Mouse (Mus musculus): ENCODE measurements at regions not wholly inside any gene's neighbourhood (a gene's known extent, or its start where the extent isn't known, plus 50 kb on each side); places are given as distances from the start of the nearest gene placed in this dataset.
"Not testable (repeated sequence)": the region's sequence is repeated elsewhere in the genome, so short reads cannot be mapped to it uniquely, and the experiment has no call there.

- no peak for DNase-seq (ENCODE audit: low spot score)
- WGBS: 56% methylated on average over 7 of the region's 7 CpGs
- no peaks in the 10 kb centered on the region for H3K4me1 ChIP-seq (ENCODE audit: insufficient read depth, low read length)
These were observed 457.5 kb upstream of the Slc35b3 start for GRCm38 (mm10) chr13:39418127-39418526.

GRCm38 (mm10) chr13:39411471-39412251 is 451.0 kb upstream of the Slc35b3 start:
- DNase-seq (ENCODE audit: low spot score) (no peak), ATAC-seq (no peak)
- H3K9me3 ChIP-seq (ENCODE audit: low read length): no peaks in the 10 kb centered on the region
- no peak overlapping the region for H3K4me2 ChIP-seq (ENCODE audit: low read depth, low read length)
- H3K9ac ChIP-seq (replicated peaks; ENCODE audit: low read length): no peak overlapping the region
- 58% methylated on average over 14 of the region's 14 CpGs for WGBS
- no peaks in the 10 kb centered on the region for H3K27me3 ChIP-seq (ENCODE audit: insufficient read depth, low read length)
- no peaks in the 10 kb centered on the region for H3K36me3 ChIP-seq (ENCODE audit: insufficient read depth, low read length)
- no peaks in the 10 kb centered on the region for H3K4me1 ChIP-seq (ENCODE audit: insufficient read depth, low read length)
- no peak overlapping the region for H3K27ac ChIP-seq
- no peak overlapping the region for H3K4me3 ChIP-seq (ENCODE audit: low read length)
- TF ChIP-seq CTCF (IDR thresholded peaks at IDR 0.05; ENCODE audit: low read depth): no peak

More at GRCm38 (mm10) chr13:39418127-39418526, 457.5 kb upstream of the Slc35b3 start:
- Histone ChIP-seq H3K9ac (replicated peaks; ENCODE audit: low read length) (no peak overlapping the region), H3K27ac (no peak overlapping the region), H3K27me3 (ENCODE audit: insufficient read depth, low read length) (no peaks in the 10 kb centered on the region), H3K4me2 (ENCODE audit: low read depth, low read length) (no peak overlapping the region), H3K4me3 (ENCODE audit: low read length) (no peak overlapping the region), H3K9me3 (ENCODE audit: low read length) (no peaks in the 10 kb centered on the region), H3K36me3 (ENCODE audit: insufficient read depth, low read length) (no peaks in the 10 kb centered on the region)
- ATAC-seq: no peak
- no peak for TF ChIP-seq CTCF (IDR thresholded peaks at IDR 0.05; ENCODE audit: low read depth)

GRCm38 (mm10) chr13:39392589-39392988 is 431.9 kb upstream of the Slc35b3 start:
- no peak for ATAC-seq
- Histone ChIP-seq H3K36me3 (ENCODE audit: insufficient read depth, low read length) (no peaks in the 10 kb centered on the region), H3K27me3 (ENCODE audit: insufficient read depth, low read length) (no peaks in the 10 kb centered on the region)

GRCm38 (mm10) chr13:39392151-39392550 is 431.5 kb upstream of the Slc35b3 start:
- 70% methylated on average over 1 of the region's 1 CpGs for WGBS
- H3K9ac ChIP-seq (replicated peaks; ENCODE audit: low read length); ATAC-seq; H3K27ac ChIP-seq; H3K9me3 ChIP-seq (ENCODE audit: low read length); H3K27me3 ChIP-seq (ENCODE audit: insufficient read depth, low read length); H3K4me3 ChIP-seq (ENCODE audit: low read length); H3K4me1 ChIP-seq (ENCODE audit: insufficient read depth, low read length); H3K4me2 ChIP-seq (ENCODE audit: low read depth, low read length); H3K36me3 ChIP-seq (ENCODE audit: insufficient read depth, low read length); DNase-seq (ENCODE audit: low spot score): not testable (repeated sequence)

More at GRCm38 (mm10) chr13:39392589-39392988, 431.9 kb upstream of the Slc35b3 start:
- DNase-seq (ENCODE audit: low spot score): no peak
- Histone ChIP-seq H3K4me3 (ENCODE audit: low read length) (no peak overlapping the region), H3K27ac (no peak overlapping the region), H3K4me2 (ENCODE audit: low read depth, low read length) (no peak overlapping the region), H3K9ac (replicated peaks; ENCODE audit: low read length) (no peak overlapping the region), H3K4me1 (ENCODE audit: insufficient read depth, low read length) (no peaks in the 10 kb centered on the region), H3K9me3 (ENCODE audit: low read length) (no peaks in the 10 kb centered on the region)
- no peak for TF ChIP-seq CTCF (IDR thresholded peaks at IDR 0.05; ENCODE audit: low read depth)
- WGBS: 91% methylated on average over 3 of the region's 3 CpGs

- ATAC-seq: no peak
- no peak for TF ChIP-seq CTCF (IDR thresholded peaks at IDR 0.05; ENCODE audit: low read depth)
- no peaks in the 10 kb centered on the region for H3K9me3 ChIP-seq (ENCODE audit: low read length)
- no peaks in the 10 kb centered on the region for H3K4me1 ChIP-seq (ENCODE audit: insufficient read depth, low read length)
- H3K36me3 ChIP-seq (ENCODE audit: insufficient read depth, low read length): no peaks in the 10 kb centered on the region
- WGBS: 78% methylated on average over 8 of the region's 8 CpGs
- no peak overlapping the region for H3K4me2 ChIP-seq (ENCODE audit: low read depth, low read length)
- no peaks in the 10 kb centered on the region for H3K27me3 ChIP-seq (ENCODE audit: insufficient read depth, low read length)
- no peak overlapping the region for H3K4me3 ChIP-seq (ENCODE audit: low read length)
- no peak overlapping the region for H3K27ac ChIP-seq
- H3K9ac ChIP-seq (replicated peaks; ENCODE audit: low read length): no peak overlapping the region
- DNase-seq (ENCODE audit: low spot score): no peak
These were observed 416.0 kb upstream of the Slc35b3 start for GRCm38 (mm10) chr13:39376677-39377076.

GRCm38 (mm10) chr13:39376269-39376668 is 415.6 kb upstream of the Slc35b3 start:
- no peaks in the 10 kb centered on the region for H3K27me3 ChIP-seq (ENCODE audit: insufficient read depth, low read length)
- no peak for DNase-seq (ENCODE audit: low spot score)
- H3K36me3 ChIP-seq (ENCODE audit: insufficient read depth, low read length): no peaks in the 10 kb centered on the region
- no peak for ATAC-seq
- H3K4me2 ChIP-seq (ENCODE audit: low read depth, low read length): no peak overlapping the region
- 83% methylated on average over 6 of the region's 6 CpGs for WGBS
- H3K9ac ChIP-seq (replicated peaks; ENCODE audit: low read length): no peak overlapping the region
- no peaks in the 10 kb centered on the region for H3K4me1 ChIP-seq (ENCODE audit: insufficient read depth, low read length)
- no peak overlapping the region for H3K4me3 ChIP-seq (ENCODE audit: low read length)
- H3K9me3 ChIP-seq (ENCODE audit: low read length): no peaks in the 10 kb centered on the region
- no peak overlapping the region for H3K27ac ChIP-seq
- no peak for TF ChIP-seq CTCF (IDR thresholded peaks at IDR 0.05; ENCODE audit: low read depth)

GRCm38 (mm10) chr13:39372565-39372964 is 411.9 kb upstream of the Slc35b3 start:
- 75% methylated on average over 3 of the region's 3 CpGs for WGBS
- no peak overlapping the region for H3K4me3 ChIP-seq (ENCODE audit: low read length)

More at GRCm38 (mm10) chr13:39372565-39372964, 411.9 kb upstream of the Slc35b3 start:
- H3K27ac ChIP-seq: no peak overlapping the region
- no peak overlapping the region for H3K4me2 ChIP-seq (ENCODE audit: low read depth, low read length)
- TF ChIP-seq CTCF (IDR thresholded peaks at IDR 0.05; ENCODE audit: low read depth): peak; percentile 38
- H3K9ac ChIP-seq (replicated peaks; ENCODE audit: low read length): no peak overlapping the region
- no peaks in the 10 kb centered on the region for H3K36me3 ChIP-seq (ENCODE audit: insufficient read depth, low read length)
- no peaks in the 10 kb centered on the region for H3K4me1 ChIP-seq (ENCODE audit: insufficient read depth, low read length)
- no peaks in the 10 kb centered on the region for H3K9me3 ChIP-seq (ENCODE audit: low read length)
- no peak for ATAC-seq
- no peaks in the 10 kb centered on the region for H3K27me3 ChIP-seq (ENCODE audit: insufficient read depth, low read length)
- DNase-seq (ENCODE audit: low spot score): no peak
